Mouse (Mus musculus): ENCODE measurements around the gene Trim65. TPM values are rescaled to one million over a fixed set of nuclear protein-coding genes. Genes with fewer than 3 reads are reported as not detected.

Gene Trim65
- polyA plus RNA-seq, 1 experiment from 2014 or later: 4.2 TPM

- peak overlapping the region; percentile 77 for H3K9ac ChIP-seq
- H3K36me3 ChIP-seq: peaks cover 26% of the 10 kb centered on the region
- peaks cover 30% of the 10 kb centered on the region for H3K4me1 ChIP-seq
- peak overlapping the region; percentile 79 for H3K27ac ChIP-seq (replicated peaks)
- peak overlapping the region; percentile 70 for H3K4me2 ChIP-seq
- 4% methylated on average over 31 of the region's 31 CpGs for WGBS
- H3K4me3 ChIP-seq: peak overlapping the region; percentile 55
- ATAC-seq (ENCODE audit: extremely low read depth, insufficient number of reproducible peaks, low FRiP score, low TSS enrichment): peak; percentile 66
- no peaks in the 10 kb centered on the region for H3K27me3 ChIP-seq (replicated peaks)
- no peaks in the 10 kb centered on the region for H3K9me3 ChIP-seq
Measured at GRCm38 (mm10) chr11:116087194-116088130, 43.5 kb downstream of the Trim65 start.

- Histone ChIP-seq H3K4me2 (peak within 1 kb of the TSS; percentile 70), H3K4me3 (peak within 1 kb of the TSS; percentile 55), H3K36me3 (peaks cover 36% of the 10 kb centered on the region), H3K9me3 (no peaks in the 10 kb centered on the region), H3K4me1 (peaks cover 30% of the 10 kb centered on the region), H3K9ac (peak within 1 kb of the TSS; percentile 81), H3K27ac (replicated peaks) (peak within 1 kb of the TSS; percentile 85), H3K27me3 (replicated peaks) (no peaks in the 10 kb centered on the region)
- WGBS: 5% methylated on average over 36 of the region's 43 CpGs
- ATAC-seq (ENCODE audit: extremely low read depth, insufficient number of reproducible peaks, low FRiP score, low TSS enrichment): peak; percentile 95
Measured at GRCm38 (mm10) chr11:116086258-116087193, 44.4 kb downstream of the Trim65 start, which contains the start of gene Wbp2. Gene Wbp2, minus strand, starts transcription at chr11:116086995.

DNA sequence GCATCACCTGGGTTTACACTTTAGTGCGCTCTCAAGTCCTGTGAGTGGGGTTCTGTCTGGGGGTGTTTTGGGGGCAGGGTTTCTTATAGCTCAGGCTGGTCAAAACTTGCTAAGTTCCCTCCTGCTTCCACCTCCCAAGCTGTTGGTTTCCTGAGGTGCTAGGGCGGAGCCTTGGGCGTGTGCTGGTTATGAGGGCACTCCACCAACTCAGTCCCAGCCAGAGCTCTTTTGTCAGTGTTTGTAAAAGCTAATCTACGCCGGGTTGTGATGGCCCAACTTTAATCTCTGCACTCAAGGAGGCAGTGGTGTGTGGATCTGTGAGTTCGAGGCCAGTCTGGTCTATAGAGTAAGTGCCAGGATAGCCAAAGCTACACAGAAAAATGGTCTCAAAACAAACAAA lies 46.8 kb downstream of the Trim65 start:
- H3K27me3 ChIP-seq (replicated peaks): no peaks in the 10 kb centered on the region
- H3K9ac ChIP-seq: no peak overlapping the region
- 74% methylated on average over 6 of the region's 6 CpGs for WGBS
- H3K4me2 ChIP-seq: no peak overlapping the region
- H3K27ac ChIP-seq (replicated peaks): no peak overlapping the region
- H3K4me1 ChIP-seq: peaks cover 37% of the 10 kb centered on the region
- H3K4me3 ChIP-seq: no peak overlapping the region
- peaks cover 59% of the 10 kb centered on the region for H3K36me3 ChIP-seq
- no peaks in the 10 kb centered on the region for H3K9me3 ChIP-seq
- ATAC-seq (ENCODE audit: extremely low read depth, insufficient number of reproducible peaks, low FRiP score, low TSS enrichment): no peak

DNA sequence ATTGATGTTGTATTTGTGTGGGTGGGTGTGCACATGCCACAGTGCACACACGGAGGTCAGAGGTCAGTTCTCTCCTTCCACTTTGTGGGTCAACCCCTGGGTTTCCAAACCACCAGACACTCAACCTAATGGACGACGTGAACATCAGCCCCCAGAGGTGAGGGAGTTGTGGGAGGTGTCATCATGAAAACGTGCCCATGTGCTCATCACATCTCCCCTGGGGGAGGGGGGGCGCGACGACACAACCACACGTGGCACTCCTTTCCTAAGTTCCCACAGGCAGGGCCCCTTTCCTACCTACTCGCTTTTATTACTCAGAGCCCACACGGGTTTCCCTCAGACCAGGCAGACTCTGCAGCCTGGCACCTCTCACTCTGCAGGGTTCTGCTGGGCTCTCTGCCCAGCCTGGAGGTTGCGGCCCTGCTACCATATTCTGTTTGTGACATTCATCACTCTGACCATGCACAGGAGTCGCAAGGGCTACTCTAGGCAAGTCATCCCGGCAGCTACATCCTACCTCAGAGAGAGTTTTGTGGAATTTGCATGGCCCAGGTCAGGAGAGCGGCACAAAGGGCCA lies 47.7 kb downstream of the Trim65 start:
- WGBS: 87% methylated on average over 14 of the region's 14 CpGs

GRCm38 (mm10) chr11:116081081-116081480 lies 49.8 kb downstream of the Trim65 start:
- 74% methylated on average over 6 of the region's 6 CpGs for WGBS
- no peak for ATAC-seq (ENCODE audit: extremely low read depth, insufficient number of reproducible peaks, low FRiP score, low TSS enrichment)
- Histone ChIP-seq H3K4me1 (peaks cover 56% of the 10 kb centered on the region), H3K9me3 (no peaks in the 10 kb centered on the region), H3K27me3 (replicated peaks) (no peaks in the 10 kb centered on the region), H3K27ac (replicated peaks) (no peak overlapping the region), H3K9ac (no peak overlapping the region), H3K36me3 (peaks cover 66% of the 10 kb centered on the region), H3K4me3 (no peak overlapping the region), H3K4me2 (no peak overlapping the region)

More for the DNA sequence above, 47.7 kb downstream of the Trim65 start:
- Histone ChIP-seq H3K4me3 (no peak overlapping the region), H3K4me1 (peaks cover 44% of the 10 kb centered on the region), H3K4me2 (no peak overlapping the region), H3K9ac (no peak overlapping the region), H3K36me3 (peaks cover 66% of the 10 kb centered on the region), H3K9me3 (no peaks in the 10 kb centered on the region), H3K27me3 (replicated peaks) (no peaks in the 10 kb centered on the region), H3K27ac (replicated peaks) (no peak overlapping the region)
- ATAC-seq (ENCODE audit: extremely low read depth, insufficient number of reproducible peaks, low FRiP score, low TSS enrichment): no peak

- no peak for ATAC-seq (ENCODE audit: extremely low read depth, insufficient number of reproducible peaks, low FRiP score, low TSS enrichment)
- Histone ChIP-seq H3K4me1 (peaks cover 47% of the 10 kb centered on the region), H3K4me2 (no peak overlapping the region), H3K4me3 (no peak overlapping the region), H3K9me3 (no peaks in the 10 kb centered on the region), H3K27me3 (replicated peaks) (no peaks in the 10 kb centered on the region), H3K27ac (replicated peaks) (no peak overlapping the region), H3K36me3 (peaks cover 59% of the 10 kb centered on the region), H3K9ac (no peak overlapping the region)
- WGBS: 68% methylated on average over 10 of the region's 10 CpGs
Measured at GRCm38 (mm10) chr11:116079511-116079910, 51.4 kb downstream of the Trim65 start.

- Histone ChIP-seq H3K4me2 (peak overlapping the region; percentile 64; the same call in 1 of the 2 replicates), H3K36me3 (peaks cover 53% of the 10 kb centered on the region), H3K27ac (replicated peaks) (peak overlapping the region; percentile 68; the same call in 1 of the 2 replicates), H3K9ac (peak overlapping the region; percentile 76; the same call in 1 of the 2 replicates), H3K27me3 (replicated peaks) (no peaks in the 10 kb centered on the region), H3K4me1 (peaks cover 50% of the 10 kb centered on the region), H3K4me3 (no peak overlapping the region), H3K9me3 (no peaks in the 10 kb centered on the region)
- no peak for ATAC-seq (ENCODE audit: extremely low read depth, insufficient number of reproducible peaks, low FRiP score, low TSS enrichment)
- WGBS: 42% methylated on average over 10 of the region's 10 CpGs
Measured at GRCm38 (mm10) chr11:116078676-116079320, 52.1 kb downstream of the Trim65 start.

DNA sequence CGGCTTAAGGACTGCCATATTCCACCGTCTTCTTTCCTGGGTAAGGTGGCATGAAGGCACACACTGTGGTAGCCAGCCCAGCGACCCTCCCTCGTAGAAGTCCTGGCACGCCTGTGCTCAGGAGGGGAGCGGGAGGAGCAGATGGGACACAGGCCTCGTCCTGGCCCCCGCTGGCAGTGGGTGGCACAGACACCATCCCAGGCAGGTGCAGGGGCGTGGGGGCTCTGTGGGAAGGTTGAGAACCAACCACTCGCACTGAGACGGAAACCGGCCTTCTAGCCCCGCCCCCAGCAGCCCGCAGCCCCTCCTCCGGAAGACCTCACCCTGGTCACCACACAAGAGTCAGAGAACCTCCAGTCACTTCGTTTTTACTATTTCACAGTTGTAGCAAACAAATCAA lies 52.7 kb downstream of the Trim65 start:
- no peaks in the 10 kb centered on the region for H3K9me3 ChIP-seq
- 18% methylated on average over 16 of the region's 16 CpGs for WGBS
- peak overlapping the region; percentile 68 for H3K27ac ChIP-seq (replicated peaks)
- H3K9ac ChIP-seq: peak overlapping the region; percentile 76
- H3K27me3 ChIP-seq (replicated peaks): no peaks in the 10 kb centered on the region
- H3K4me1 ChIP-seq: peaks cover 50% of the 10 kb centered on the region
- peak overlapping the region; percentile 64 for H3K4me2 ChIP-seq
- peaks cover 47% of the 10 kb centered on the region for H3K36me3 ChIP-seq
- no peak for ATAC-seq (ENCODE audit: extremely low read depth, insufficient number of reproducible peaks, low FRiP score, low TSS enrichment)
- H3K4me3 ChIP-seq: peak overlapping the region; percentile 35

- Histone ChIP-seq H3K27me3 (replicated peaks) (no peaks in the 10 kb centered on the region), H3K4me3 (peak within 1 kb of the TSS; percentile 35), H3K9me3 (no peaks in the 10 kb centered on the region), H3K4me2 (peak within 1 kb of the TSS; percentile 64), H3K9ac (peak within 1 kb of the TSS; percentile 76), H3K36me3 (peaks cover 41% of the 10 kb centered on the region), H3K4me1 (peaks cover 50% of the 10 kb centered on the region), H3K27ac (replicated peaks) (peak within 1 kb of the TSS; percentile 68)
- 0 out of 2 replicates have a peak, but pooled peaks have one; percentile 27 for ATAC-seq (ENCODE audit: extremely low read depth, insufficient number of reproducible peaks, low FRiP score, low TSS enrichment)
- 55% methylated on average over 22 of the region's 22 CpGs for WGBS
Measured at GRCm38 (mm10) chr11:116077446-116078204, 53.3 kb downstream of the Trim65 start, which contains the start of gene Unc13d. Gene Unc13d, minus strand, starts transcription at chr11:116077961.

- Histone ChIP-seq H3K4me2 (peak overlapping the region; percentile 64), H3K36me3 (peaks cover 34% of the 10 kb centered on the region), H3K4me3 (peak overlapping the region; percentile 35), H3K9me3 (no peaks in the 10 kb centered on the region), H3K4me1 (peaks cover 50% of the 10 kb centered on the region), H3K9ac (peak overlapping the region; percentile 76), H3K27ac (replicated peaks) (no peak overlapping the region), H3K27me3 (replicated peaks) (no peaks in the 10 kb centered on the region)
- no peak for ATAC-seq (ENCODE audit: extremely low read depth, insufficient number of reproducible peaks, low FRiP score, low TSS enrichment)
- 51% methylated on average over 7 of the region's 7 CpGs for WGBS
Measured at GRCm38 (mm10) chr11:116076836-116077235, 54.1 kb downstream of the Trim65 start.

All from heart, embryonic 13.5 days (tissue).